Mouse (Mus musculus): Measurements from ENCODE around the gene Pnpla3. TPM values are rescaled to one million over a fixed set of nuclear protein-coding genes. Genes with fewer than 3 reads are reported as not detected.

Pnpla3 gene
- 5.9 TPM for polyA plus RNA-seq (2014; fragmentation: Illumina TruSeq; extraction: RNeasy Lipid Tissue Mini Kit (QIAGEN cat#74804); ENCODE audit: low read depth, low replicate concordance)

DNA sequence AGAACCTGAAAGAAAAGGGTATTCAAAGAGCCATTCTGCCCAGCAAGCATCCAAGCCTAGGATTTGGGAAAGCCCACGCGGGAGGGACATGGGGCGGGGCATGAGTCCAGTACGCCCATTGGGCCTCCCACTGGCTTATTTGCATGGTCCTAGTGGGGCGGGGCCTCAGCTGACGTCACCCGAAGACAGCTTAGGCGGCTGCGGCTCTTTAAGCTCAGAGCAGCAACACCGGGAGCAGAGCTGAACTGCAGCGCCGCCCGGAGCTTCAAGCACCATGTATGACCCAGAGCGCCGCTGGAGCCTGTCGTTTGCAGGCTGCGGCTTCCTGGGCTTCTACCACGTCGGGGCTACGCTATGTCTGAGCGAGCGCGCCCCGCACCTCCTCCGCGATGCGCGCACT lies at the start of gene Pnpla3:
Pnpla3 (plus strand) TSS at position 238 of the 400 bp plus-strand sequence.

GRCm38 (mm10) chr15:84123075-84123474 lies 44.6 kb upstream of the Pnpla3 start, which contains the start of gene Pnpla5:
Pnpla5 (minus strand) TSS chr15:84123175.

GRCm38 (mm10) chr15:84192058-84192791 lies 24.6 kb downstream of the Pnpla3 start, which contains the start of gene Samm50:
Samm50 (plus strand) TSS chr15:84192241.

DNA sequence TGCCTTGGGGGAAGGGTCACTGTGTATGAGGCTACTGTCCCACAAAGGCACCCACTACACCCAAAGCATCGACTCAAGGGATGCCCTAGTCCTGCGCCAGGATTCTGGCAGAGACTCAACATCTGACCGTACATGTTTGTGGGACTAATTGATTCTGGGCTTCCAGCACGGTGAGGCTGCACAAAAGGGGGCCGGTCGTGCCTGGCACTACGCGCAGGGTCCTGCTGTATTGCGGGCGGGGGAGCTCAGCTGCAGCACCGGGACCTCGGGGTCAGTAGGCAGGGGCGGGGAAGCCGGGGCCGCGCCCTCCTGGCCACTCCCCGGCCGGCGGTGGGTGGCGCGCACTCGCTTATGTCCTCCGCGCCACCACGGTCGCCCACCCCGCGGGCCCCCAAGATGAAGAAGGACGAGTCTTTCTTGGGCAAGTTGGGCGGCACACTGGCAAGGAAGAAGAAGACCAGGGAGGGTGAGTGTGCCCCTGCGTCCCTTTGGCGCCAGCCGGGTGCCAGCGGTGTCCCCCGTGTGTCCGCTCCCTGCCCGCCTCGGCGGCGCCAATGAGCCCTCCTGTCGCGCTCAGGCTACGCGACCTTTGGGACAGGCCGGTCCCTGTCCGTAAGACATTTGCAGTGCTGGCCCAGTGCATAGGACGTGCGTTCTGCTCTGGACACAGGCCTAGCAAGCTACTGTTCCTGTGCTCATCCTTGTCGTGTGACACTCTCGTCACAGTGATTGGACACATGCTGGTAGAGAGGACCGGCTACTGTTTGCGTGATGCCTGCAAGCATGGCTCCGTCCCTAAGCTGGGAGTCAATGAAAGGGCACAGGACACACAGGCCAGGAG lies 64.3 kb downstream of the Pnpla3 start, which contains the start of gene Parvb:
Parvb (plus strand) TSS at position 323 of the 841 bp plus-strand sequence.

Other genes with a start within 250 kb of the Pnpla3 start
- not detected for gene Efcab6, start 102.5 kb upstream of the Pnpla3 start, polyA plus RNA-seq (2014; fragmentation: Illumina TruSeq; extraction: RNeasy Lipid Tissue Mini Kit (QIAGEN cat#74804); ENCODE audit: low read depth, low replicate concordance)
- 0.24 TPM for gene Sult4a1, start 62.1 kb upstream of the Pnpla3 start, polyA plus RNA-seq (2014; fragmentation: Illumina TruSeq; extraction: RNeasy Lipid Tissue Mini Kit (QIAGEN cat#74804); ENCODE audit: low read depth, low replicate concordance)
- not detected for gene Pnpla5, start 44.7 kb upstream of the Pnpla3 start, polyA plus RNA-seq (2014; fragmentation: Illumina TruSeq; extraction: RNeasy Lipid Tissue Mini Kit (QIAGEN cat#74804); ENCODE audit: low read depth, low replicate concordance)
- gene Samm50, start 24.4 kb downstream of the Pnpla3 start, polyA plus RNA-seq (2014; fragmentation: Illumina TruSeq; extraction: RNeasy Lipid Tissue Mini Kit (QIAGEN cat#74804); ENCODE audit: low read depth, low replicate concordance), result 204 TPM
- 56.5 TPM for gene Parvb, start 64.2 kb downstream of the Pnpla3 start, polyA plus RNA-seq (2014; fragmentation: Illumina TruSeq; extraction: RNeasy Lipid Tissue Mini Kit (QIAGEN cat#74804); ENCODE audit: low read depth, low replicate concordance)
- gene Parvg, start 156.2 kb downstream of the Pnpla3 start, polyA plus RNA-seq (2014; fragmentation: Illumina TruSeq; extraction: RNeasy Lipid Tissue Mini Kit (QIAGEN cat#74804); ENCODE audit: low read depth, low replicate concordance), result 1.0 TPM

Data from heart, adult 10 weeks (tissue).